Mouse (Mus musculus): Measurements from ENCODE around the gene Hoxd11. TPM values are rescaled to one million over a fixed set of nuclear protein-coding genes. Genes with fewer than 3 reads are reported as not detected.

Hoxd11 gene
- polyA plus RNA-seq, 1 experiment from 2014 or later: not detected

DNA sequence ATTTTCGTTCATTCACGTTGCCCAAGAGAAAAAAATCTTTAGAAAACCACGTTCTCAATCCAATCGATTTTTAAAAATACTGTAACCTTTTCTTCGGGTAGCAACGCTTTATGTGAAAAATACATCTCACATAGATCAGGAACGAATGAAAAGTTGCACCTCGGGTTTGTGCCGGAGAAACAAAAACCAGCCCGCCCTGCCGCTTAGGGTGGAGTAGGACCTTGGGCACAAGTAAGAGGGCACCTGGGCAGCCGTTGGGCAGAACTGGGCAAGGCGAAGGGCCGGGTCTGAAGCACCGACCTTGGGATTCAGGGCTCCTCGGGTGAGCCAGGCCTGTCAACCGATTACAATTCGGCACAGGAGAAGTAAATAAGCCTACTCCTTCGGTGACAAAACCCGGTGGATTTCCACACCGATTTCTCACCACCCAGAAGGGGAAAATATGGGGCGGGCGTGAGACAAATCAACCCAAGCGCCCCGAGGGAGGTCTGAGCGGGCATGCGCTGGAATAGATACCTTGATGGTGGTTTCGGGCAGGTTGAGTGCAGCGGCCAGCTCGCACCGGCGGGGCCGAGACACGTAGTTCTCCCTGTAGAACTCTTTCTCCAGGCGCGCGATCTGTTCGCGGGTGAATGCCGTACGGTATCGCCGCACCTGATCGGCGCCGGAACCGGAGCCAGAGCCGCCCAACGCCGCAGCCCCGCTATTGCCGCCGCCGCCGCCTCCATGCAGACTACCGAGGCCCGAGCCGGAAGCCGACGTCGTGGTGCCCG lies 21.9 kb upstream of the Hoxd11 start:
- H3K4me2 ChIP-seq: no peak overlapping the region
- WGBS: 3% methylated on average over 62 of the region's 62 CpGs

GRCm38 (mm10) chr2:74658024-74658666 lies 21.2 kb upstream of the Hoxd11 start:
- WGBS: 3% methylated on average over 15 of the region's 15 CpGs
- peaks cover 96% of the 10 kb centered on the region for H3K27me3 ChIP-seq
- H3K9ac ChIP-seq: no peak overlapping the region
- no peak overlapping the region for H3K27ac ChIP-seq
- no peaks in the 10 kb centered on the region for H3K9me3 ChIP-seq
- peak overlapping the region; percentile 8; the same call in 1 of the 2 replicates for H3K4me3 ChIP-seq
- ATAC-seq (ENCODE audit: borderline replicate concordance, extremely low read depth, low FRiP score, low TSS enrichment): no peak
- peaks cover 26% of the 10 kb centered on the region for H3K4me1 ChIP-seq
- no peaks in the 10 kb centered on the region for H3K36me3 ChIP-seq
- no peak overlapping the region for H3K4me2 ChIP-seq

More for the DNA sequence above, 21.9 kb upstream of the Hoxd11 start:
- peaks cover 91% of the 10 kb centered on the region for H3K27me3 ChIP-seq
- no peak for ATAC-seq (ENCODE audit: borderline replicate concordance, extremely low read depth, low FRiP score, low TSS enrichment)
- no peak overlapping the region for H3K27ac ChIP-seq
- peak overlapping the region; percentile 8; the same call in 1 of the 2 replicates for H3K4me3 ChIP-seq
- H3K36me3 ChIP-seq: no peaks in the 10 kb centered on the region
- no peak overlapping the region for H3K9ac ChIP-seq
- H3K4me1 ChIP-seq: peaks cover 26% of the 10 kb centered on the region
- H3K9me3 ChIP-seq: no peaks in the 10 kb centered on the region

- no peak overlapping the region for H3K9ac ChIP-seq
- no peak for ATAC-seq (ENCODE audit: borderline replicate concordance, extremely low read depth, low FRiP score, low TSS enrichment)
- H3K4me3 ChIP-seq: no peak overlapping the region
- H3K27me3 ChIP-seq: peaks cover 99% of the 10 kb centered on the region
- H3K36me3 ChIP-seq: no peaks in the 10 kb centered on the region
- H3K4me2 ChIP-seq: no peak overlapping the region
- H3K9me3 ChIP-seq: no peaks in the 10 kb centered on the region
- no peak overlapping the region for H3K27ac ChIP-seq
- peaks cover 26% of the 10 kb centered on the region for H3K4me1 ChIP-seq
- WGBS: 1% methylated on average over 47 of the region's 47 CpGs
Observed at GRCm38 (mm10) chr2:74658667-74659371, 20.5 kb upstream of the Hoxd11 start.

DNA sequence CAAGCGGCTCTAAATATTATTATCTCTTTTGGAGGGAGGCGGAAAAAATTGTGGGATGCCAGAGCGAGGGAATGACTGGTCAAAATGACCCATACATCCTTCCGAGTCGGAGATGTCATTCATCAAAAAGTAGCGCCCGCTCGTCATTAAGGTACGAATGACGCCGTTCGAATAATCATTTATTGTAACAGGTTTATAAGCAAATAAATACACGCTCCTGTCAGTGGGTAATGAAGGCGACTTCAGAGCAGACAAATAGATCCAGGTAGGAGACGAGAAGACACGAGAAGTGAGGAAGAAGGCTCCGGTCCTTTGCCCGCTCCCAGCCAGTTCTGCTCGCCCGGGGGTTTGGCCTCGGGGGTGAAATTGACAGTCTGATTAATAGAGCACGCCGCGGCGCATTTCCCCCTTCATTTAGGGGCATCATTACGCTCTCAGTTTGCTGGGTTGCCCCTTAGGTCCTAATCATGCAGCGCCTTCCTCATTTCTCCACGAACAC lies 19.8 kb upstream of the Hoxd11 start, which contains the start of gene Evx2:
TSS of gene Evx2 (minus strand) at position 51 of the 499 bp plus-strand sequence.
- H3K9me3 ChIP-seq: no peaks in the 10 kb centered on the region
- WGBS: 2% methylated on average over 28 of the region's 28 CpGs
- H3K27ac ChIP-seq: no peak within 1 kb of the TSS
- no peaks in the 10 kb centered on the region for H3K36me3 ChIP-seq
- H3K4me2 ChIP-seq: no peak within 1 kb of the TSS
- H3K9ac ChIP-seq: no peak within 1 kb of the TSS
- H3K27me3 ChIP-seq: peaks cover 99% of the 10 kb centered on the region
- H3K4me3 ChIP-seq: no peak within 1 kb of the TSS
- ATAC-seq (ENCODE audit: borderline replicate concordance, extremely low read depth, low FRiP score, low TSS enrichment): no peak
- peaks cover 26% of the 10 kb centered on the region for H3K4me1 ChIP-seq

GRCm38 (mm10) chr2:74660421-74661375 lies 18.7 kb upstream of the Hoxd11 start:
- Histone ChIP-seq H3K9ac (no peak overlapping the region), H3K27ac (no peak overlapping the region), H3K36me3 (no peaks in the 10 kb centered on the region), H3K4me2 (no peak overlapping the region), H3K4me1 (peaks cover 21% of the 10 kb centered on the region), H3K27me3 (peaks cover 99% of the 10 kb centered on the region), H3K4me3 (no peak overlapping the region), H3K9me3 (no peaks in the 10 kb centered on the region)
- 2% methylated on average over 30 of the region's 30 CpGs for WGBS
- no peak for ATAC-seq (ENCODE audit: borderline replicate concordance, extremely low read depth, low FRiP score, low TSS enrichment)

DNA sequence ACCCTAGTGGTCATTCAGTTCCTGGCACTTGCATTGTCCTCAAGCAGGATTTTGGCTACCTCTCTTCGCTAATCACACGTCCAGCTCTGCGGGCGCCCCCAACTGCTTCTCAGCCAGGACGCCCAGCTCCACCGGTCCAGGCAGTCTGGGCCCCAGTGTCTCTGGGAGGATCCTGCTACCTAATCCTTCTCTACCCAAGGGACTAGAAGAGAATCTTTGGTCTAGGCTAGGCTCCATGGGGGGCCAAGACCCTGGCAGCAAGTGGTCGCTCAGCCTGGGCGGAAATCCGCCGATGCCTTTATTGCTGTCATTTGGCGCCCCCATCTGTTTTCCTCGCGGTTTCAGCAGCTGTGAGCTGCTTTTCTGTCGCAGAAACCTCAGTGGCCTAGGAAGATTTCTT lies 17.7 kb upstream of the Hoxd11 start:
- Histone ChIP-seq H3K36me3 (no peaks in the 10 kb centered on the region), H3K4me2 (peak overlapping the region; percentile 40; the same call in 1 of the 2 replicates), H3K4me1 (peaks cover 16% of the 10 kb centered on the region), H3K9ac (no peak overlapping the region), H3K27ac (no peak overlapping the region), H3K9me3 (no peaks in the 10 kb centered on the region), H3K4me3 (peak overlapping the region; percentile 16; the same call in 1 of the 2 replicates), H3K27me3 (peaks cover 99% of the 10 kb centered on the region)
- ATAC-seq (ENCODE audit: borderline replicate concordance, extremely low read depth, low FRiP score, low TSS enrichment): no peak
- WGBS: under 1% methylated on average over 14 of the region's 14 CpGs

DNA sequence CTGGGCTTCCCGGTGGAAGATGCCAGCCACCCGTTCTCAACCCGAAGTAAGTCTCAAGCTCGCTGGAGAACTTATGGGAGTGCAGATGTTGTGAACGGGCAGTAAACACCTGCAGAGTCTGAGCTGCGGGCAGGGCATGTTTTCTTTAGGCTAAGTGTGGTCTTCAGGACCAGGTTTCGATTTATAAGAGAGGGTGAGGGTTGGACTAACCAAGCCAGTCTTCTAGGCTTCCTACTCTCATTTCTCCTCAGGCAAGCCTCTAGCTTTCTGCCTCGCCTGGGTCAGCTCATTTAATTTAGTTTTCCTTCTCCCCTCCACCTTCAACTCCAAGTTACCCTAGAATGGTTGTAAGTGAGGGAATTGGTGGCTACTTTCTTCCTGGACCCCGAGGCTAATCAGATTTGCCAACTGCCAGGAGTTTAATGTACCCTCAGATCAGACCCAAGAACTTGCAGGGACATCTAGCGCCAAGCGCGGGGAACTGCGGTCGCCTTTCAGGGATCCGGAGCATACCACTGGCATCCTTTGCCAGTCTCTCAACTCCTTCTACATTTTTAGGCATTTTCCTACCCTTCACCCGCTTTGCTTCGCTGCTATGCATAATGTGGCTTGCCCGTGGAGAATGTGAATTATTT lies 15.9 kb upstream of the Hoxd11 start:
- peaks cover 97% of the 10 kb centered on the region for H3K27me3 ChIP-seq
- H3K4me2 ChIP-seq: no peak overlapping the region
- WGBS: 3% methylated on average over 18 of the region's 18 CpGs
- H3K27ac ChIP-seq: no peak overlapping the region
- no peak overlapping the region for H3K9ac ChIP-seq
- no peak overlapping the region for H3K4me3 ChIP-seq
- no peak for ATAC-seq (ENCODE audit: borderline replicate concordance, extremely low read depth, low FRiP score, low TSS enrichment)
- H3K4me1 ChIP-seq: peaks cover 18% of the 10 kb centered on the region
- H3K9me3 ChIP-seq: no peaks in the 10 kb centered on the region
- no peaks in the 10 kb centered on the region for H3K36me3 ChIP-seq

DNA sequence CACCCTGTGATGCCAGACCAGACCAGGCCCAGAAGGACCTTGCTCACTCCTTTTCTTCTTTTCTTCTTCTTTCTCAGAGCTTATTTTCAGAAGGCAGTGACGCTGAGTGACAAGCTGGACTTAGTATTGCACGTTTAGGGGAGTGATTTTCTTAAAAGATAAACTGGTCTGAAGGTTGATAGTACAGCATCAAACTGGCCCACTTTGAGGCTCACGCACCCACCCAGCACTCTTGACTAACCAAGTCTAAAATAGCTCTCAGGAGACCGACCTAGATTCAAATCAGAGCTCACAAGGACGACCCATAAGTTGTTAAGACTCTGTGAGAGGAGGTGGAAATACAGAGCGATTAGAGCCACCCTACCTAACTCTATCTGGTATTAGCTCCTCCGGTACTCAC lies 12.9 kb upstream of the Hoxd11 start:
- H3K27me3 ChIP-seq: peaks cover 96% of the 10 kb centered on the region
- no peak overlapping the region for H3K4me2 ChIP-seq
- H3K36me3 ChIP-seq: no peaks in the 10 kb centered on the region
- no peak for ATAC-seq (ENCODE audit: borderline replicate concordance, extremely low read depth, low FRiP score, low TSS enrichment)
- no peak overlapping the region for H3K9ac ChIP-seq
- 4% methylated on average over 7 of the region's 7 CpGs for WGBS
- H3K4me3 ChIP-seq: no peak overlapping the region
- no peak overlapping the region for H3K27ac ChIP-seq
- no peaks in the 10 kb centered on the region for H3K9me3 ChIP-seq
- peaks cover 17% of the 10 kb centered on the region for H3K4me1 ChIP-seq

GRCm38 (mm10) chr2:74667191-74667841 lies 12.0 kb upstream of the Hoxd11 start:
- peak overlapping the region; percentile 78 for H3K4me2 ChIP-seq
- H3K27me3 ChIP-seq: peaks cover 96% of the 10 kb centered on the region
- ATAC-seq (ENCODE audit: borderline replicate concordance, extremely low read depth, low FRiP score, low TSS enrichment): 0 out of 2 replicates have a peak, but pooled peaks have one; percentile 14
- H3K4me1 ChIP-seq: peaks cover 12% of the 10 kb centered on the region
- H3K9me3 ChIP-seq: no peaks in the 10 kb centered on the region
- H3K4me3 ChIP-seq: no peak overlapping the region
- H3K27ac ChIP-seq: no peak overlapping the region
- WGBS: 2% methylated on average over 36 of the region's 36 CpGs
- H3K9ac ChIP-seq: no peak overlapping the region
- H3K36me3 ChIP-seq: no peaks in the 10 kb centered on the region

DNA sequence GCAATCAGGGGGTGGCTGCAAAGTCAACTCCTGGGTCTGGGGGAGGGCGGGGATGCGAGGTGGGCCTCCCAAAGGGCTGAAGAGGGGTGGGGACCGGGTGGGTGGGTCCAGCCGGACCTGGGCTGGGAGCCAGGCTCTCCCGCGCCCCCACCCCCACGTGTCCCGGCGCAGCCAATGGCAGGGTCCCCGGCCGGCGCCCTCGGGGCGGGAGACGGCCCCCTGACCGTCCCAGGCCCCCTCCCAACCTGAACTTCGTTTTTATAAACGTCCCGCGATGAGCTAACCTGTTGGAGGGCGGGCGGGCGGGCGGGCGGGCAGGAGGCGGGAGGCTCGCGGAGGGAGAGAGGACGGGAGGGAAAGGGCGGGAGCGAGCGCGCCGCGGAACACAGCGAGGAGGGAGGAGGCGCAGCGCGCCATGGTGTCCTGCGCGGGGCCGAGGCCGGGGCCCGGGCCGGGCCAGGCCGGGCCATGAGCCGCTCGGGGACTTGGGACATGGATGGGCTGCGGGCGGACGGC lies 11.5 kb upstream of the Hoxd11 start, which contains the start of gene Hoxd13:
TSS of gene Hoxd13 (plus strand) at position 469 of the 516 bp plus-strand sequence.
- 0% methylated on average over 14 of the region's 51 CpGs for WGBS

More for the DNA sequence above, 11.5 kb upstream of the Hoxd11 start, which contains the start of gene Hoxd13:
- Histone ChIP-seq H3K9me3 (no peaks in the 10 kb centered on the region), H3K27me3 (peaks cover 96% of the 10 kb centered on the region), H3K36me3 (no peaks in the 10 kb centered on the region), H3K4me3 (peak within 1 kb of the TSS; percentile 39), H3K4me2 (peak within 1 kb of the TSS; percentile 78), H3K4me1 (peaks cover 17% of the 10 kb centered on the region), H3K27ac (no peak within 1 kb of the TSS), H3K9ac (no peak within 1 kb of the TSS)
- peak; percentile 81; the same call in 1 of the 2 replicates for ATAC-seq (ENCODE audit: borderline replicate concordance, extremely low read depth, low FRiP score, low TSS enrichment)
